Mouse (Mus musculus) heart, adult 11 months (tissue): ENCODE data around the gene Vmn1r32.

ENCODE experiments used
- DNase-seq: peaks from one replicate; pipeline ENCODE4 v3.0.0; 2022

Vmn1r32 gene

DNA sequence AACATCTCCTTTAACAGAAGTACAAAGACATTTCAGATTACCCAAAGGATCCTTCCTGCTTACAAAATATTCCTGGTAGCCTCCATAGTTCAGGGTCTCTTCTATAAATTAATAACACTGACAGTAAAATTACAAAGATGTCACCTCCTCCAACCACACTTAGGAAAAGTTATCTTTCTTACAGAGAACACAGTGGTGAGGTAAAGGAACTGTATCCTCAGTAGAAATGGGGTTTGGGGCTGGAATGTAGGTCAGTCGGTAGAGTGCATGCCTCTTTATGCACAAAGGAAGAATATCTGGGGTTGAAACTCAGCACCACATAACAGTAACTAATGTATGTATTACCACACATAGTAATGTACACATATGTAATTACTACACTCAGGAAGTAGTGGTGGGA lies at the start of gene Vmn1r32:
Gene Vmn1r32 (minus strand): TSS at position 101 of the 400 bp plus-strand sequence.
- DNase-seq, result no peak

DNA sequence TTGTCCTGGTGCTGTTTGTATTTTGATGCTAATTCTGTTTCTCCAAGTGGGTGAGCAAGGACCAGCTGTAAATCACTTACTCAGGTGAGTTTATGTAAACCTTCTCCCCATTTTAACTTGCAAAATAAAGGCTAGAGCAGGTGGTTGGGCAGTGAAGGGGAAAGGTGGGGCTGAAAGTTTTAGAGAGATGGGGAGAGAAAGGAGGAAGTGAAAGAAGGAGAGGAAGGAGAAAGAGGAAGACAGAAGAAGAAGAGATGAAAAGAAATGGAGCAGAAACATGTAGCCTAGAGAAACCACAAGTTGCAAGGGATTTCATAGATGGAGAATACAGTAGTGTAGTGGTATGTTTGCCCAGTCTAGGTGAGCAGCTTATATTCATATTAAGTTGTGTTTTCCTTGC lies 35.9 kb upstream of the Vmn1r32 start:
- DNase-seq, result no peak

DNA sequence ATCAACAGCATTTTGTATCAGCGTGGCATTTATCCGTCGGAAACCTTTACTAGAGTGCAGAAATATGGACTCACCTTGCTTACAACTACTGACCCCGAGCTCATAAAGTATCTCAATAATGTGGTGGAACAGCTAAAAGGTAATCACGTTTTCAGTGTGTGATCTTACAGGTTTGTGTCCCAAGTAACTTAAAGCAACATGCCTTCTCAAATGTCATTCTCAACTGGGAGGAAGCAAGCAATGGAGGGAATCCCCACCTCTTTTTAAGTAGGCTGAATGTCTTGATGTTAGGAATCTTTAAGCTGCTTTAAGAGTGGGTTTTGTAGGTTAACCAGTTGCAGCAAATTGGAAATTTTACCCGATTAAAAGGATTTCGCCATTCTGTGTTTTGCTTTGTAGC lies 23.9 kb downstream of the Vmn1r32 start:
- no peak for DNase-seq

DNA sequence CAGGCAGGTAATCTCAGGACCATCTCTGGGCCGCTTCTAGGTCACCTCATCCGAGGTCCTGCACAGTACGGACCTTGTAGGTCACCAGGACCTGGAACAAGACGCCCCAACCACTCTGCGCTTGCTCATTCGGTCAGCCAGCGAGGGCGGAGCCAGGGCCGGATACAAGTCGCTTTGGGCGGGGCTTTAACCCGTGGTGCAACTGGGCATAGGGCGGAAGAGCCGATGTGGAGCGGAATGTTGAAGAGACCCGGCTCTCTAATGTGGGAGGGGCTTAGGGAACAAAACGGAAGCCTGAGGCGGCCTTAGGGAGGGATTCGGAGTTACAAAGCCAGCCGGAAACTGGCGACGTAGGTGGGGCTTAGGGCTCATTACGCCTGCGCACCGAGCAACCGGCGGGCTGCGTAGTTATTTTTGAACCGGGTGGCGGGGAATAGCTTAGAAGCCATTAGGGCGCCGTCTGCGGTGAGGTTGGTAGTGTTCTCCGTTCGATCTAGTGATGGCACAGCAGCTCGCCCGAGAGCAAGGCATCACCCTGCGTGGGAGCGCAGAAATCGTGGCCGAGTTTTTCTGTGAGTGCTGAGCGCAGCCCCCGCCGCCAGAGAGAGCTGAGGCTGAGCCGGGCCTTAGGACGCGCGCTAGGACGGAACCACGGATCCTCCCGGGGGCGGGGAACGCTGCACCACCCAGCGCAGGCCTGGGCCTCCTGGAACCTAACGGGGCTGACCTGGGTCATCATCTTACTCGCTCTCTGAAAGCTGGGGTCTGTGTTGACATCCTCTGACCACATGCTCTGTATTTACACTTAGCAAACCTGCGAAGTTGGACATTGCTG lies 24.7 kb downstream of the Vmn1r32 start, which contains the start of gene Mad2l1:
Gene Mad2l1 (plus strand): TSS at position 363 of the 835 bp plus-strand sequence.
- DNase-seq, result peak; percentile 100

DNA sequence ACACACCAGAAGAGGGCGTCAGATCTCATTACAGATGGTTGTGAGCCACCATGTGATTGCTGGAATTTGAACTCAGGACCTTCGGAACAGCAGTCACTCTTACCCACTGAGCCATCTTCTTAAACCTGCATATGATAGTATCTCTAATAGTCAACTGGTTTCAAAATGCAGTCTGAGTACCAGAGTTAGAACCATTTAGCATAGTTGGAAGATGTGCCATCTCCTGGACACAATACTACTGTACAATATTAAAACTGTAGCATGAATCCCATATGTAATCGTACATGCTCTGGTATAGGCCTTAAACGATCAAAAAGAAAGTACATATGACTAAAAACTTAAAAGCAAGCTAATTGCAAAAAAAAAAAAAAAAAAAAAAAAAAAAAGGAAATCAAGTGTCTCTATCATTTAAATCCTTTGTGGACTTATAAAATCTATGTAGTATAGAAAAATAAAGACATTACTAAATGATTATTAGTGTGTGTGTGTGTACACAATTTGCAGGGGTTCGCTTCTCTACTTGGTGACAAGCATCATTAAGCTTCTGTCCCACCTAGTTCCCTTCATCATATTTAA lies 25.4 kb downstream of the Vmn1r32 start:
- no peak for DNase-seq

DNA sequence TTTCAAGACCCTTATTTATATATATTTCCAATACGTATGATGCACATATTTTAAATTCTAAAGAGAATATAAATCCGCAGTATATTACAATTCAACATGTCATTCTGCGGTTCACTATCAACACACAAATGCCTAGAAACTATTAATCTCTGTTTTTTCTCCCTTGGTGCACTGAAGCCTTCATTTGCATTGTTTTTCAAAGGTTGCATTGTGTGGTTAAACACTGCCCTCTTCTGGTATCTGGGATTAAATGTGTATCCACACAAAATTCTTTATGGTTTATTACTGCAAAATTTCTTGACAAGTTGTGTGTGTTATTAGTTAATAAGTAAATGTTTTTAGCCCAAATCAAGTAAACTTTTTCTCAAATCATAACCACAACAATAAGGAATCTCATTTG lies 26.7 kb downstream of the Vmn1r32 start:
- DNase-seq, result no peak

DNA sequence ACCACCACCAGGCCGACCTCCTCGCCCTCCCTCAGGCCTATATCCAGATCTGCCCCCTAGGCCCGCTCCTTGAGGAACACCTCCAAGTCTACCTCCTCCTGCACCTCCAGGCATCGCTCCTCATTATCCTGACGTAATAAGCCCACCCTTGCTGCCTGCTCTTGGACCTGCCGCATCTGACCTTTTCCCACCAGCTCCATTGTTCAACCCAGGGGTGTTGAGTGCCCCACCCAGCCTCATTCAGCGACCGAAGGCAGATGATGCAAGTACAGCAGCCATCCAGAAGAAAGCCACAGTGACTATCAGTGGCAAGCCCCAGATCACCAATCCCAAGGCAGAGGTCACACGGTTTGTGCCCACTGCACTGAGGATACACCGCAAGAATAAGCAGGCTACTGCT lies 31.5 kb downstream of the Vmn1r32 start:
- no peak for DNase-seq

DNA sequence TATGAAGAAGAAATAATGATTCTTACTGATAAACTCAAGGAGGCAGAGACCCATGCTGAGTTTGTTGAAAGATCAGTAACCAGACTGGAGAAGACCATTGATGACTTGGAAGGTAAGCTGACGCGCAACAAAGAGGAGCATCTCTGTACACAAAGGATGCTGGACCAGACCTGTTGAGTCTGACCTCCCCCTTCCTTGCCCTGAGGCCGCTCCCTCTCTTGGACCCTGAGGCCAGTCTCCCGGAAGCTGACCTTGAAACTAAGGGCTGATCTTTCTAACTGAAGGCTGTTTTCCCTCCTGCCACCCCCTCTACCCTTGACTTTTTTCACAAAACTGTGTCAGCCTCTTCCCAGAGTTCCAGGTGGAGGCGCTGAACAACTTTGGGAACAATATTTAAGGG lies 43.5 kb downstream of the Vmn1r32 start:
- DNase-seq, result no peak
